Mouse (Mus musculus) liver, postnatal 0 days (tissue): ENCODE measurements at regions not wholly inside any gene's neighbourhood (a gene's known extent, or its start where the extent isn't known, plus 50 kb on each side); places are given as distances from the start of the nearest gene placed in this dataset.

ENCODE experiments used
- CTCF ChIP-seq: sonication (generic); IDR thresholded peaks from 2 replicates; pipeline ENCODE4 v1.5.1; 2016; ENCODE audit warnings: antibody characterized with exemption, low read depth
- EP300 ChIP-seq: IDR thresholded peaks from 2 replicates; pipeline ENCODE4 v1.6.1; 2016; ENCODE audit warnings: antibody characterized with exemption, low read depth, mild to moderate bottlenecking

GRCm38 (mm10) chr13:111867763-111868725 is 59.3 kb upstream of the Map3k1 start:
- 0 out of 2 replicates have a peak, but pooled peaks have one; percentile 3 for TF ChIP-seq CTCF
- TF ChIP-seq EP300, result no peak
